Mouse (Mus musculus) ES-E14 (cell line): ENCODE measurements around the gene Specc1l.

Source experiments
- CHD2 ChIP-seq: IDR thresholded peaks from 2 replicates; pipeline ENCODE4 v1.6.1; 2014; ENCODE audit warnings: mild to moderate bottlenecking, low read depth, low read length, inconsistent platforms
- MAFK ChIP-seq: IDR thresholded peaks from 2 replicates; pipeline ENCODE4 v1.6.1; 2014; ENCODE audit warnings: mild to moderate bottlenecking, low read depth, low read length, inconsistent platforms; ENCODE audit not compliant: insufficient read depth
- ZC3H11A ChIP-seq: IDR thresholded peaks from 2 replicates; pipeline ENCODE4 v1.6.1; 2012; ENCODE audit warnings: low read depth, mild to moderate bottlenecking, inconsistent platforms, low read length, borderline replicate concordance
- ZNF384 ChIP-seq: IDR thresholded peaks from 2 replicates; pipeline ENCODE4 v1.6.1; 2012; ENCODE audit warnings: low read depth, low read length, inconsistent platforms

DNA sequence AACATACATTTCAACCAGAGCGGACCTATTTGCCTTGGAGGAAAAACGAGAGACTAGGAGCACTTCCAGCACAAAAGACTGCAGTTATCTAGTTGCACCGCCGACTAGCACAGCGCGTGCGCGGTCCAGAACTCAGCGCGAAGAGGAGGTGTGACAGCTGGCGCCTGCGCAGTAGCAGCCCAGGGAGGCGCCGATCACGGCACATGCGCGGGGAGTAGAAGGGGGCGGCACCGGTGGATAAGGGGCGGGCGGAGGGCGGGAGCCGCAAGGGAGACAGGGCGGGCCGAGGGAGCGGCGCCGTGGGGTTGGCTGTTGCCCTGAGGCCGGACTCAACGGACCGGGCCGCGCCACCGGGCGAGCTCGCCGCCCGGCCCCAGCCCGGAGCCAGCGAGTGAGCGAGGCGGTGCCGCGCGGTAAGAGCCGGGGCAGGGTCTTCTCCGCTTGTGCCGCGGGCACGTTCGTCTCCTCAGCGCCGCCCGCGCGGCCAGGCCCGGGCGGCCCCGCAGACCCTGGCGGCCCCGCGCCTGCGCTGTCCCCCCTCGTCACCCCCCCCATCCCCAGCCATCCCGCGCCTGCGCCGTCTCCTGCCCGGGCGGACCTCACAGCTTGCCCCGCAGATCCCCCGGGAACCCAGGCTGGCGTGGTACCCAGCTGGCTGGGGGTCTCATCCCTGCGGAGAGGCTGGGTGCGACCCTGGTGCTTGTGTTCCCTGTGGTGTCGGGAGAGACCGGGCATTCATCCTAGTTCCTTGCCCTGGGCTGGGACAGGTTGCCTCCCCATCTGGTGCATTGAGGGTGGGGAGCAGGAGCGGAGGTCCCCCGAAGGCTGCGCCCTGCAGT is at the start of gene Specc1l:
- TF ChIP-seq ZC3H11A: no peak
- no peak for TF ChIP-seq CHD2
- TF ChIP-seq MAFK: no peak
- TF ChIP-seq ZNF384: no peak
